Mouse (Mus musculus): Measurements from ENCODE around the gene Gm3854.

The Gm3854 gene

DNA sequence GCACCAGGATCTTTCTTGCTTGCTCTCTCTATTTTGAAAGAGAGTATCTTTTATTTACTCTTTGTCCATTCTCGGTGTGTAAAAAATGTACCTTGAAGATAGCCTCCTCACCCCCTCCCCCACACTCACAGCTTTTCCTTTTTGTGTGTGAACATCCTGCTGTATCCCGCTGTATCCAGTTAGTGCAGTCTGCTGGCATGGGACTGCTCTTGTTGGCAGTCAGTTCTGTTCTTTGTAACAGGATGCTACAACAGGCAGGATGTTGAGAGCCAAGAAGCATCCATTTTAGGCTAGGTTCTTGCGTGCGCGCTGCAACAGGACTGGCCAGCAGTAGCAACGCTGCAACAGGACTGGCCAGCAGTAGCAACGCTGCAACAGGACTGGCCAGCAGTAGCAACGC, 43.4 kb downstream of the Gm3854 start:
- DNase-seq (ENCODE audit: low spot score in 2 of 2) = peak in 1 of 2 experiments; percentile 14

DNA sequence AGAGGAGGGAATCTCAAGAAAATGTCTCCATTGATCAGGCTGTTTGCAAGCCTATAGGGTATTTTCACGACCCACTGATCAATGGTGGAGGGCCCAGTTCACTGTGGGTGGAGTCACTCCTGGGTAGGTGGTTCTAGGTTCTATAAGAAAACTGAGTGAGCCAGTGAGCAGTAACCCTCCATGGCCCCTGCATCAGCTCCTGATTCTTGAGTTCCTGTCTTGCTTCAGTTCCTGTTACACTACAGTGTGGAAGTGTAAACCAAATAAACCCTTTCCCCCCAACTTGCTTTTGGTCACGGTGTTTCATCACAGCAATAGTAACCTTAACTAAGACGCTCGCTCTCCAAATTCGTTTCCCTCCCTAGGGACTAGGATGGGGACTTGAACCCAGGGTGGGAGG, 45.4 kb downstream of the Gm3854 start:
- no peak for DNase-seq (ENCODE audit: low spot score in 2 of 2)

DNA sequence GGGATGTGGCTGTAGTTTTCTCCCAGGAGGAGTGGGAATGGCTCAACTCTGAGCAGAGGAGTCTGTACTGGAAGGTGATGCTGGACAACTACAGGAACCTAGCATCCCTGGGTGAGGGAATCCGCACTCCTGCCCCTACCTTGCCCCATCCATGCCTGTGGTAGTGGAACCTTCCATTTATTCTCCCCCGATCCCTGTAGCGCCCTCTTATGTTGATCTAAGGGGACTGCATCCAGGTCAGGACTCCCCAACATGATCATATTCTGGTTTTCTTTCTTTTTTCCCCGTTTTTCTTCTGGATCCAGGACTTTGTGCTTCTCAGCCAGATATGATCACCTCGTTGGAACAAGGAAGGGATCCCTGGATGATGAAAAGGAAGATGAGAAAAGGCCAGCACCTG, 45.9 kb downstream of the Gm3854 start:
- DNase-seq (ENCODE audit: low spot score in 2 of 2) = no peak

DNA sequence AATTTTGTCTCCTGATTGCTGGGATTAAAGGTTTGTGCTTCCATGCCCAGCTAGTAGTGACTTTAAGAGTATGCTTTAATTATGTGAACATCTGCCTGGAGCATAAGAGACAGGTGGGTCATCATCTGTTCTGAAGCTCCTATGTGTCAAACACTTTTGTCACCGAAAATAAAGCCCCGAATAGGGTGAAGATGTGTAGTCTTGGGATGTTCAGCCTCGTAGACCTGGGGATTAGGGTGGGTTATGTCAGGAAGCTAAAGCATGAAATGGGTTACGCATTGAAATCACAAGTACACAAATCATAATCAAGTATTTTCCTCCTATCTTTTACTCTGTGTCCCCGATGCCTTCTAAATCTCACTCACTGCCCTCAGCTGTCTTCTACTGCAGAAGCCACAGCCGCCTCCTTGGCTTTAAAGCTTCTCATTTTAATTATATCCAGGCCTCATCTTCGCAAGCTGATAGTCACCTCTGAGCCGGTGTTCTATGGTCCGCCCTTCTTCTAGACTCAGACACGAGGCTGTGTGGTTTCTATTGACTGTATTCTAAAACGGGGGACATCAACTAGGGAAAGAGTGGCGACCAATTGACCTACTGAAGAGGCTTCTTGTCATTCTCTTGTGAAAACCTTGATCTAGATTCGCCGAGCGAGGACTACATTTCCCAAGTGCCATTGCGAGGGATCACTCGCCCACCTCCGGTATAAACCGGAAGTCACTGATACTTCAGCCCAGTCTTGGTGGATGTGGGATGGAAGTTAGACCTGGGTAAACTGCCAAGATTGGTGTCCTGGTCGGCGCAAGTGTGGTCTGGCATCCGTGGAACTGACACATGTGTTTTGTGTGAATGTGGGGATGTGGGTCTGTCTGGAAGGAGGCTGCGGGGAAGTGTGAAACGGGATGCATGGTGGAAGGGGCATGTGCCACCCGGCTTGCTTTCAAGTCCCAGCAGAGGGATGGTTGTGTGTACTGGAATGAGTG, 54.7 kb downstream of the Gm3854 start, which contains the start of gene Smim17:
Smim17 (plus strand) TSS at position 720 of the 980 bp plus-strand sequence.
- peak; percentile 75 to 84 for DNase-seq (ENCODE audit: low spot score in 2 of 2)

All from frontal cortex, postnatal 36 days (tissue).